Mouse (Mus musculus): ENCODE results near the gene Rad51b. TPM values are rescaled to one million over a fixed set of nuclear protein-coding genes. Genes with fewer than 3 reads are reported as not detected.

Gene Rad51b
- polyA plus RNA-seq, 1 experiment from 2014 or later: 6.6 TPM

GRCm38 (mm10) chr12:79715506-79716345 is 418.6 kb downstream of the Rad51b start:
- DNase-seq (ENCODE audit: low spot score): peak; percentile 47
- Histone ChIP-seq H3K4me1 (replicated peaks) (peaks cover 65% of the 10 kb centered on the region), H3K27me3 (ENCODE audit: insufficient read depth, poor library complexity, severe bottlenecking) (no peaks in the 10 kb centered on the region), H3K27ac (peak overlapping the region; percentile 90), H3K4me3 (peak overlapping the region; percentile 13; the same call in 1 of the 2 replicates), H3K9me3 (no peaks in the 10 kb centered on the region), H3K36me3 (no peaks in the 10 kb centered on the region)
- 23% methylated on average over 12 of the region's 12 CpGs for WGBS

GRCm38 (mm10) chr12:79719091-79719846 is 422.2 kb downstream of the Rad51b start:
- Histone ChIP-seq H3K4me3 (no peak overlapping the region), H3K36me3 (no peaks in the 10 kb centered on the region), H3K9me3 (no peaks in the 10 kb centered on the region), H3K4me1 (replicated peaks) (peaks cover 54% of the 10 kb centered on the region), H3K27me3 (ENCODE audit: insufficient read depth, poor library complexity, severe bottlenecking) (no peaks in the 10 kb centered on the region), H3K27ac (peak overlapping the region; percentile 89)
- DNase-seq (ENCODE audit: low spot score): peak; percentile 82
- 5% methylated on average over 10 of the region's 10 CpGs for WGBS

DNA sequence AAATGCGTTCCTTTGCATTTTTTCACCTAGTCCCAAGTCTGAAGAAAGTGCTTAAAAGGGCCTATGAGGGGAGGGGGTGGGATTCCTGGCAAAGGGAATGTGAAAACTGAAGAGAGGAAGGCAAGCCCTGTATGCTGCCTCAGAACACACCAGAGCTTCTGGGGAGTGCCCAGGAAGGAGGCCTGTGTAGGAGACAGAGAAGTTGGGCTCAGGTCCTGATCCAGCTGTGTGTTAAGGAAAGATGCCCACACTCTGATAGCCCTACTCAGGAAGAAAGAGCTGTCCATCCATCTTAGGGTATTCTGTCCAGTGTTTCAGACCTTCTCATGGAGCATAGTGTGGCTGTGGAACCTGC is 422.7 kb downstream of the Rad51b start:
- peak overlapping the region; percentile 89 for H3K27ac ChIP-seq
- H3K4me3 ChIP-seq: no peak overlapping the region
- H3K36me3 ChIP-seq: no peaks in the 10 kb centered on the region
- no peak for DNase-seq (ENCODE audit: low spot score)
- peaks cover 49% of the 10 kb centered on the region for H3K4me1 ChIP-seq (replicated peaks)
- 3% methylated on average over 1 of the region's 1 CpGs for WGBS
- H3K9me3 ChIP-seq: no peaks in the 10 kb centered on the region
- H3K27me3 ChIP-seq (ENCODE audit: insufficient read depth, poor library complexity, severe bottlenecking): no peaks in the 10 kb centered on the region

GRCm38 (mm10) chr12:79724875-79725274 is 427.8 kb downstream of the Rad51b start:
- DNase-seq (ENCODE audit: low spot score): no peak
- no peaks in the 10 kb centered on the region for H3K27me3 ChIP-seq (ENCODE audit: insufficient read depth, poor library complexity, severe bottlenecking)
- H3K36me3 ChIP-seq: peaks cover 11% of the 10 kb centered on the region; the same call in 1 of the 2 replicates
- peaks cover 19% of the 10 kb centered on the region for H3K9me3 ChIP-seq
- no peak overlapping the region for H3K4me3 ChIP-seq
- no peak overlapping the region for H3K27ac ChIP-seq
- H3K4me1 ChIP-seq (replicated peaks): peaks cover 17% of the 10 kb centered on the region

- H3K27me3 ChIP-seq (ENCODE audit: insufficient read depth, poor library complexity, severe bottlenecking): no peaks in the 10 kb centered on the region
- 0 out of 2 replicates have a peak overlapping the region, but pooled peaks have one; percentile 25 for H3K27ac ChIP-seq
- H3K9me3 ChIP-seq: peaks cover 19% of the 10 kb centered on the region
- peaks cover 11% of the 10 kb centered on the region; the same call in 1 of the 2 replicates for H3K36me3 ChIP-seq
- no peak overlapping the region for H3K4me3 ChIP-seq
- DNase-seq (ENCODE audit: low spot score): no peak
- H3K4me1 ChIP-seq (replicated peaks): peaks cover 19% of the 10 kb centered on the region
Observed at GRCm38 (mm10) chr12:79725711-79726110, 428.6 kb downstream of the Rad51b start.

- Histone ChIP-seq H3K27me3 (ENCODE audit: insufficient read depth, poor library complexity, severe bottlenecking) (no peaks in the 10 kb centered on the region), H3K27ac (0 out of 2 replicates have a peak overlapping the region, but pooled peaks have one; percentile 25), H3K4me1 (replicated peaks) (peaks cover 18% of the 10 kb centered on the region), H3K4me3 (no peak overlapping the region), H3K9me3 (peaks cover 19% of the 10 kb centered on the region), H3K36me3 (peaks cover 11% of the 10 kb centered on the region; the same call in 1 of the 2 replicates)
- no peak for DNase-seq (ENCODE audit: low spot score)
- 83% methylated on average over 2 of the region's 2 CpGs for WGBS
Observed at GRCm38 (mm10) chr12:79726116-79726515, 429.0 kb downstream of the Rad51b start.

DNA sequence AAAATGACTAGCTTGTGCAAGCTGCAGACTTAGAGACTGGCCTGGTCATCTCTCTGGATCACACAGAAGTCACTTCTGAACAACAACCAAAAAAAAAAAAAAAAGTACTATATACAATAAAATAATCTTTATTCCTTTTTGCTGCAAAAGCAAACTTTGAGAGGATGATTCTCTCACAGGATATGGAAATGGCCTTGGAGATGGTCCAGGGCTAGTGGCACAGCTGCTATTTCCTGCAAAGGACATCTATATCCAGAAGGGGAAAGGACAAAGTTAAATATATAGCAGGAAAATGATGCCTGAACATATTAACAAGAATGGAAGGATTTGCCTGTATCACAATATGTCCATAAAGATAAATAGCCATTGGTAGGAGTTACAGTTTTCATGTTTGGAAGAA is 429.9 kb downstream of the Rad51b start:
- Histone ChIP-seq H3K27me3 (ENCODE audit: insufficient read depth, poor library complexity, severe bottlenecking) (no peaks in the 10 kb centered on the region), H3K9me3 (peaks cover 19% of the 10 kb centered on the region), H3K4me1 (replicated peaks) (peaks cover 15% of the 10 kb centered on the region), H3K4me3 (no peak overlapping the region), H3K27ac (no peak overlapping the region), H3K36me3 (peaks cover 11% of the 10 kb centered on the region; the same call in 1 of the 2 replicates)
- DNase-seq (ENCODE audit: low spot score): no peak

GRCm38 (mm10) chr12:79729926-79730506 is 432.9 kb downstream of the Rad51b start:
- Histone ChIP-seq H3K27me3 (ENCODE audit: insufficient read depth, poor library complexity, severe bottlenecking) (no peaks in the 10 kb centered on the region), H3K4me3 (no peak overlapping the region), H3K9me3 (peaks cover 19% of the 10 kb centered on the region), H3K36me3 (peaks cover 11% of the 10 kb centered on the region; the same call in 1 of the 2 replicates), H3K4me1 (replicated peaks) (peaks cover 21% of the 10 kb centered on the region), H3K27ac (peak overlapping the region; percentile 53)
- no peak for DNase-seq (ENCODE audit: low spot score)
- WGBS: 81% methylated on average over 5 of the region's 5 CpGs

DNA sequence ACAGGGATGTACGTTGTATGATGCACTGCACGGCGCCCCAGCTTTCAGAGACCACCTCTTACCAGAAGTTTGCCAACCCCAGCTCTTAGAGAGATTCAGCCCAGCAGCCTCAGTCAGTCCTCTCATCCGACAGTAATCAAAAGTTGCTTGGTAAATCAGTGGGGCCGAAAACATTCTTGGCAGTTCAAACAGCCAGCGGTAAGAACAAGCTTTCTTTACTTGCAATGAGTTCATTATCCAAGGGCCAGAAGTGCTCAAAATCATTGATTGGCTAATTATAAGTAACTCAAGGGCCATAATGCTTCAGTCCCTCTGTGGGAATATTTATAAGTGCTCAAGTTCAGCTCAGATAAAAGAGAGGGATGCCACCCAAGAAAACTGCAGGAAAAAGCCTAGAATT is 434.8 kb downstream of the Rad51b start:
- Histone ChIP-seq H3K27me3 (ENCODE audit: insufficient read depth, poor library complexity, severe bottlenecking) (no peaks in the 10 kb centered on the region), H3K4me1 (replicated peaks) (peaks cover 19% of the 10 kb centered on the region), H3K36me3 (peaks cover 11% of the 10 kb centered on the region; the same call in 1 of the 2 replicates), H3K4me3 (no peak overlapping the region), H3K27ac (peak overlapping the region; percentile 84), H3K9me3 (peaks cover 19% of the 10 kb centered on the region)
- DNase-seq (ENCODE audit: low spot score): no peak
- 89% methylated on average over 6 of the region's 6 CpGs for WGBS

DNA sequence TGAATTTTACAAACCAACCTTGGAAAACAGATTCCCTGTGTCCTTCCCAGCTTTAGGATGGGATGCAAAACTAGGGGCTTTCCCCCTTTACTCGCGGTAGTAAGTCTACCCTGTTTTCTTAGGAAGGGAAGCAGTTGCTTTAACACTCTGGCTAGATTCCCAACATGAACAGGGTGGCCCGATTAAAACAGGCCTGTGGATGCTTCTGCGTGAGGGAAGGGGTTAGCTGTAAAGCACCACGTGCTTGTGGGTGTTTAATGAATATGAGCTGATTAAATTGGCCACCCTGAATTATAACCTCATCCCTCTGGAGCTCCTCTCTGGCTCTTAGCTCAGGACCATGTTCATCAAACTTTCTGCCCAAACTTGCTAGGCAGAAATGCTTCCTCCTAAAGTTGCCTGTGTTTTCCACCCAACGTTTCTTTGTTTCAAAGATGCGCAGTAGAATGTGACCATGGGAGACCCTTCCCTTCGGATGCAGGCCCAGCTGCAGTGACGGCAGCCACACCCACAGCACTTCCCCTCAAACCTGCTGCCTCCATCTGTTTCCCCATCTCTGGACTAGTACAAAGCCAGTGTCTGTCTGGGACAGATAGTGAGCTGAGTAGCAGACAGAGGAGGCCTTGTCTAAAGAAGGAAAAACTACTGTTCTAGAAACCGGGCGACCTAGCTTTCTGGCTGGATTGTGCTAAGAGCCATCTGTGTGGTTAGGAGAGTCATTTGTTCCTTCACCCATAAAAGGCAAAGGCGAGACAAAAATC is 435.5 kb downstream of the Rad51b start:
- 69% methylated on average over 12 of the region's 12 CpGs for WGBS
- Histone ChIP-seq H3K36me3 (peaks cover 11% of the 10 kb centered on the region; the same call in 1 of the 2 replicates), H3K4me1 (replicated peaks) (peaks cover 19% of the 10 kb centered on the region), H3K9me3 (peaks cover 17% of the 10 kb centered on the region), H3K27me3 (ENCODE audit: insufficient read depth, poor library complexity, severe bottlenecking) (no peaks in the 10 kb centered on the region), H3K27ac (peak overlapping the region; percentile 84), H3K4me3 (no peak overlapping the region)
- peak; percentile 47 for DNase-seq (ENCODE audit: low spot score)

- no peak for DNase-seq (ENCODE audit: low spot score)
- H3K36me3 ChIP-seq: no peaks in the 10 kb centered on the region
- H3K27ac ChIP-seq: 0 out of 2 replicates have a peak overlapping the region, but pooled peaks have one; percentile 17
- H3K4me1 ChIP-seq (replicated peaks): peaks cover 14% of the 10 kb centered on the region
- no peak overlapping the region for H3K4me3 ChIP-seq
- 88% methylated on average over 13 of the region's 13 CpGs for WGBS
- no peaks in the 10 kb centered on the region for H3K27me3 ChIP-seq (ENCODE audit: insufficient read depth, poor library complexity, severe bottlenecking)
- H3K9me3 ChIP-seq: no peaks in the 10 kb centered on the region
Observed at GRCm38 (mm10) chr12:79735341-79735785, 438.3 kb downstream of the Rad51b start.

DNA sequence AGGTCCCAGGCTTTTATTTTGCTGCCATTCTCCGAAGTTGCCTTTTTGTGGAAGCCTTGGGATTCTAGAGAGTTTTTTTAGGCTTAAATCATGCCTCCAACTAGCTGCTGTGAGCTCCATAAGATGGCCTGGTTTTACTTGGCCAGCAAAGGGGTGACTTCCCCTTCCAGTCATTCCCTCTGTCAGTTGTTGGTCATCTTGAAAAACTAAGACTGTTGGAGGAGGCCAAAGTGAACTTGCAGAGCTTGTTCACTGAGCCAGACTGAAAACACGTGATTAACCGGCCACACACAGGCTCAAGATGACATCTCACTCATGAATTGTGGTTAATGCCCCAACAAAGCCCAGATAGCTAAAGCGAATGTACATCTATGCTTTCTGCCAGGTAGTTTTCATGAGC is 438.8 kb downstream of the Rad51b start:
- Histone ChIP-seq H3K27ac (peak overlapping the region; percentile 17; the same call in 1 of the 2 replicates), H3K36me3 (no peaks in the 10 kb centered on the region), H3K4me3 (no peak overlapping the region), H3K27me3 (ENCODE audit: insufficient read depth, poor library complexity, severe bottlenecking) (no peaks in the 10 kb centered on the region), H3K9me3 (no peaks in the 10 kb centered on the region), H3K4me1 (replicated peaks) (peaks cover 10% of the 10 kb centered on the region)
- no peak for DNase-seq (ENCODE audit: low spot score)
- WGBS: 90% methylated on average over 4 of the region's 4 CpGs
